In genomic region chr11:119078691-119079444, GRCm38 (mm10) we compare ENCODE assay signal across 9 mouse cellular contexts. TPM values are rescaled to one million over a fixed set of nuclear protein-coding genes. Genes with fewer than 3 reads are reported as not detected.
DNase-seq lines count a peak whose midpoint lies in the region; ATAC-seq and TF ChIP-seq lines count a peak whose summit lies in the region.
"Had no signal": no experiment of that assay in that cellular context is flagged by ENCODE, and none has a peak within 500 bp of the region (broad histone marks: within the 10 kb centered on the region; RNA-seq: fewer than 3 reads in every experiment).

No protein-coding gene starts in this region.

- TF ChIP-seq CTCF in layer of hippocampus, adult 2 months (conservative IDR thresholded peaks at IDR 0.05), result no peak
- no peak for TF ChIP-seq CTCF in lung, postnatal 0 days (IDR thresholded peaks at IDR 0.05)
- TF ChIP-seq CTCF in small intestine, adult 2 months (IDR thresholded peaks at IDR 0.05; ENCODE audit: extremely low read depth, insufficient read length, insufficient replicate concordance, low read depth, low read length), result no peak

- peak overlapping the region; percentile 26; the same call in 1 of the 2 replicates for H3K4me3 ChIP-seq in layer of hippocampus, adult 2 months
- no peak overlapping the region for H3K4me3 ChIP-seq in lung, postnatal 0 days (ENCODE audit: low read depth, low read length)
- H3K4me3 ChIP-seq in small intestine, adult 2 months (ENCODE audit: low read depth, low read length), result peak overlapping the region; percentile 10; the same call in 1 of the 2 replicates
- H3K4me3 ChIP-seq: erythroblast, embryonic 14.5 days had no signal

- no peaks in the 10 kb centered on the region for H3K9me3 ChIP-seq in lung, postnatal 0 days (ENCODE audit: low read length)

- peaks cover 13% of the 10 kb centered on the region; the same call in 1 of the 2 replicates for H3K36me3 ChIP-seq in lung, postnatal 0 days (ENCODE audit: insufficient read depth, low read length)
- H3K36me3 ChIP-seq in small intestine, adult 2 months (ENCODE audit: control insufficient read depth, insufficient read depth, low read length), result peaks cover 21% of the 10 kb centered on the region

- 5% methylated on average over 22 of the region's 27 CpGs for WGBS in lung, postnatal 0 days
- 29% methylated on average over 23 of the region's 27 CpGs for WGBS in small intestine, adult 2 months

- TF ChIP-seq POLR2A in small intestine, adult 2 months (IDR thresholded peaks at IDR 0.05; ENCODE audit: low read depth, low read length), result no peak

- intact Hi-C loops in heart, postnatal 14 days (cut with DNase I), result loop anchor here (2.0 kb wide), 1 partner anchor 18 kb away; no protein-coding TSS in a partner anchor

- peak overlapping the region; percentile 79 for H3K27ac ChIP-seq in layer of hippocampus, adult 2 months
- peak overlapping the region; percentile 51; the same call in 1 of the 2 replicates for H3K27ac ChIP-seq in lung, postnatal 0 days (ENCODE audit: low read length)
- no peak overlapping the region for H3K27ac ChIP-seq in small intestine, adult 2 months (ENCODE audit: insufficient read depth, low read depth, low read length)

- peak overlapping the region; percentile 33 for H3K4me2 ChIP-seq in lung, postnatal 0 days (replicated peaks; ENCODE audit: low read depth, low read length)

- no peak for TF ChIP-seq EP300 in lung, postnatal 0 days (IDR thresholded peaks at IDR 0.05)

- ATAC-seq in lung, postnatal 0 days, result peak; percentile 50
- no peak for ATAC-seq in granulocyte monocyte progenitor cell, adult 5-6 weeks (replicated peaks; ENCODE audit: poor library complexity, severe bottlenecking)

- no peaks in the 10 kb centered on the region for H3K27me3 ChIP-seq in lung, postnatal 0 days (replicated peaks; ENCODE audit: insufficient read depth, low read length)
- no peaks in the 10 kb centered on the region for H3K27me3 ChIP-seq in small intestine, adult 2 months (ENCODE audit: control insufficient read depth, insufficient read depth, low read length)

- peak in 1 of 2 experiments; percentile 63 for DNase-seq in layer of hippocampus, adult 2 months (ENCODE audit: low spot score in 2 of 2)
- DNase-seq in layer of hippocampus, adult 9-10 months (ENCODE audit: low spot score), result no peak
- peak; percentile 59 for DNase-seq in embryo, embryonic 10.5 days (ENCODE audit: low spot score)
- DNase-seq in heart, postnatal 14 days, result peak; percentile 56 to 76
- DNase-seq in kidney, postnatal 36 days, result peak; percentile 79 to 87
- DNase-seq in lung, postnatal 0 days (ENCODE audit: low spot score), result peak; percentile 53

- no peak overlapping the region for H3K9ac ChIP-seq in lung, postnatal 0 days (replicated peaks; ENCODE audit: low read depth)

- H3K4me1 ChIP-seq in lung, postnatal 0 days (ENCODE audit: insufficient read depth, low read depth, low read length), result peaks cover 35% of the 10 kb centered on the region
- H3K4me1 ChIP-seq in small intestine, adult 2 months (ENCODE audit: control insufficient read depth, insufficient read depth, insufficient read length, low read length), result peaks cover 18% of the 10 kb centered on the region

RNA-seq across cellular contexts. Expression of gene Cbx4, which starts 7.2 kb away (rescaled TPM):
- total RNA-seq in layer of hippocampus, adult 2 months (2021), result 10 to 100 TPM; 53.7 to 60.4 TPM
- total RNA-seq in heart, postnatal 14 days (2021), result 10 to 100 TPM; 15.2 to 17.8 TPM
- polyA plus RNA-seq in lung, postnatal 0 days (2015; fragmentation: Nextera tagmentation; extraction: Ambion mirVana), result 8.9 and 9.7 TPM in 2 replicates
- polyA plus RNA-seq in small intestine, adult 2 months (2012; rRNA removed), result 4.2 and 7.6 TPM in 2 replicates
- 15.8 and 18.8 TPM in 2 replicates for total RNA-seq in granulocyte monocyte progenitor cell, adult 5-6 weeks (2014; fragmentation: Nextera tagmentation)
- total RNA-seq in granulocyte monocyte progenitor cell, adult 5-6 weeks (2017), result 27.4 and 38.2 TPM in 2 replicates

RNA-seq across cellular contexts. Expression of gene Cbx8, which starts 38.1 kb away (rescaled TPM):
- total RNA-seq in layer of hippocampus, adult 2 months (2021), result 10 to 100 TPM; 10.2 to 11.3 TPM
- total RNA-seq in heart, postnatal 14 days (2021), result 1 to 10 TPM; 6.0 to 6.1 TPM
- polyA plus RNA-seq in lung, postnatal 0 days (2015; fragmentation: Nextera tagmentation; extraction: Ambion mirVana), result 9.4 and 9.8 TPM in 2 replicates
- polyA plus RNA-seq in small intestine, adult 2 months (2012; rRNA removed), result 4.4 and 4.7 TPM in 2 replicates
- 3.6 TPM in 2 replicates for total RNA-seq in granulocyte monocyte progenitor cell, adult 5-6 weeks (2014; fragmentation: Nextera tagmentation)
- total RNA-seq in granulocyte monocyte progenitor cell, adult 5-6 weeks (2017), result 1.5 and 3.2 TPM in 2 replicates

RNA-seq across cellular contexts. Expression of gene Cbx2, which starts 56.1 kb away (rescaled TPM):
- total RNA-seq in layer of hippocampus, adult 2 months (2021), result 1 to 10 TPM; 2.9 to 3.1 TPM
- 1 to 10 TPM; 5.0 to 5.3 TPM for total RNA-seq in heart, postnatal 14 days (2021)
- 6.2 and 6.9 TPM in 2 replicates for polyA plus RNA-seq in lung, postnatal 0 days (2015; fragmentation: Nextera tagmentation; extraction: Ambion mirVana)
- 1.6 and 3.1 TPM in 2 replicates for polyA plus RNA-seq in small intestine, adult 2 months (2012; rRNA removed)
- total RNA-seq in granulocyte monocyte progenitor cell, adult 5-6 weeks (2014; fragmentation: Nextera tagmentation), result 0.88 and 5.0 TPM in 2 replicates
- 2.1 and 2.6 TPM in 2 replicates for total RNA-seq in granulocyte monocyte progenitor cell, adult 5-6 weeks (2017)
